Comparison of ENCODE assay signal across 16 mouse cellular contexts in genomic region chr13:56315201-56315600, GRCm38 (mm10). TPM values are rescaled to one million over a fixed set of nuclear protein-coding genes. Genes with fewer than 3 reads are reported as not detected.
A peak's percentile ranks its signal among the peaks of the same experiment; 100 is the strongest.
DNase-seq lines count a peak whose midpoint lies in the region; ATAC-seq and TF ChIP-seq lines count a peak whose summit lies in the region.
"Had no signal": no experiment of that assay in that cellular context is flagged by ENCODE, and none has a peak within 500 bp of the region (broad histone marks: within the 10 kb centered on the region; RNA-seq: fewer than 3 reads in every experiment).

No protein-coding gene starts in this region.

- no peak for TF ChIP-seq EP300 in heart, adult 2 months (IDR thresholded peaks at IDR 0.05; ENCODE audit: insufficient read depth, low read depth, low read length)

- peaks cover 4% of the 10 kb centered on the region; the same call in 1 of the 2 replicates for H3K4me1 ChIP-seq in heart, embryonic 11.5 days (ENCODE audit: control insufficient read depth, insufficient read depth, low read length)
- no peaks in the 10 kb centered on the region for H3K4me1 ChIP-seq in heart, adult 2 months (ENCODE audit: control insufficient read depth, insufficient read depth, low read length)
- H3K4me1 ChIP-seq in forebrain, embryonic 14.5 days (ENCODE audit: control insufficient read depth, insufficient read depth, low read length) = peaks cover 4% of the 10 kb centered on the region; the same call in 1 of the 2 replicates
- H3K4me1 ChIP-seq in midbrain, embryonic 11.5 days (ENCODE audit: control insufficient read depth, insufficient read depth, low read length) = peaks cover 12% of the 10 kb centered on the region

- no peak overlapping the region for H3K4me2 ChIP-seq in heart, embryonic 11.5 days
- H3K4me2 ChIP-seq in forebrain, embryonic 14.5 days (ENCODE audit: low read length) = no peak overlapping the region
- H3K4me2 ChIP-seq in midbrain, embryonic 11.5 days = no peak overlapping the region
- H3K4me2 ChIP-seq: liver, embryonic 11.5 days; neural tube, embryonic 12.5 days had no signal

- intact Hi-C loops in heart, adult 2 months (cut with DNase I) = no loop called here

- no peak for ATAC-seq in heart, embryonic 11.5 days (replicated peaks; ENCODE audit: insufficient number of reproducible peaks, low FRiP score, low TSS enrichment)
- ATAC-seq in forebrain, embryonic 14.5 days = no peak
- ATAC-seq in midbrain, embryonic 11.5 days (ENCODE audit: low FRiP score) = peak; percentile 77
- ATAC-seq: inflammation-experienced regulatory T-cells, adult 6 months had no signal

- H3K27me3 ChIP-seq in heart, embryonic 11.5 days (ENCODE audit: control insufficient read depth, insufficient read depth, low read length) = no peaks in the 10 kb centered on the region
- no peaks in the 10 kb centered on the region for H3K27me3 ChIP-seq in heart, adult 2 months (ENCODE audit: control insufficient read depth, insufficient read depth, low read length)
- no peaks in the 10 kb centered on the region for H3K27me3 ChIP-seq in forebrain, embryonic 14.5 days (replicated peaks; ENCODE audit: control insufficient read depth, insufficient read depth, low read length)
- no peaks in the 10 kb centered on the region for H3K27me3 ChIP-seq in midbrain, embryonic 11.5 days (ENCODE audit: control insufficient read depth, insufficient read depth, low read length)

- H3K9me3 ChIP-seq in heart, embryonic 11.5 days (replicated peaks; ENCODE audit: control insufficient read depth, low read length) = peaks cover 6% of the 10 kb centered on the region
- H3K9me3 ChIP-seq in forebrain, embryonic 14.5 days (replicated peaks; ENCODE audit: control insufficient read depth, low read length) = peaks cover 7% of the 10 kb centered on the region; the same call in 1 of the 2 replicates
- peaks cover 3% of the 10 kb centered on the region; the same call in 1 of the 2 replicates for H3K9me3 ChIP-seq in midbrain, embryonic 11.5 days (ENCODE audit: control insufficient read depth, low read length)
- H3K9me3 ChIP-seq: neural tube, embryonic 12.5 days had no signal

- DNase-seq in heart, adult 2 months = no peak
- peak; percentile 58 for DNase-seq in embryo, embryonic 10 days (ENCODE audit: low spot score)
- DNase-seq in forebrain, embryonic 14.5 days (ENCODE audit: low spot score) = peak; percentile 38
- DNase-seq in midbrain, embryonic 11.5 days (ENCODE audit: low spot score, missing footprints) = peak; percentile 90
- DNase-seq in adrenal gland, postnatal 25 days = no peak
- DNase-seq in adrenal gland, postnatal 36 days = no peak
- DNase-seq in adrenal gland, adult (ENCODE audit: inconsistent age in 2 of 2, low spot score in 1 of 2) = no peak
- DNase-seq: adrenal gland, adult 8-10 months; cerebellum, adult 11-12 months; heart, adult 18-20 months; lung, postnatal 4 days had no signal

- no peak for TF ChIP-seq CTCF in heart, adult 2 months (IDR thresholded peaks at IDR 0.05)

- WGBS in heart, embryonic 11.5 days (ENCODE audit: insufficient replicate concordance) = 44% methylated on average over 3 of the region's 3 CpGs
- WGBS in heart, adult 2 months = 54% methylated on average over 3 of the region's 3 CpGs
- 6% methylated on average over 3 of the region's 3 CpGs for WGBS in forebrain, embryonic 14.5 days
- 23% methylated on average over 3 of the region's 3 CpGs for WGBS in midbrain, embryonic 11.5 days

- H3K79me2 ChIP-seq in heart, adult 2 months (replicated peaks; ENCODE audit: control insufficient read depth, insufficient read depth, low read length) = no peaks in the 10 kb centered on the region

- no peaks in the 10 kb centered on the region for H3K36me3 ChIP-seq in heart, embryonic 11.5 days (ENCODE audit: control insufficient read depth, insufficient read depth, low read length)
- no peaks in the 10 kb centered on the region for H3K36me3 ChIP-seq in heart, adult 2 months (ENCODE audit: control insufficient read depth, insufficient read depth, low read length)
- no peaks in the 10 kb centered on the region for H3K36me3 ChIP-seq in forebrain, embryonic 14.5 days (ENCODE audit: control insufficient read depth, insufficient read depth, low read length)
- H3K36me3 ChIP-seq in midbrain, embryonic 11.5 days (ENCODE audit: control insufficient read depth, insufficient read depth, low read length) = no peaks in the 10 kb centered on the region
- H3K36me3 ChIP-seq: neural tube, embryonic 12.5 days had no signal

- no peak for TF ChIP-seq POLR2A in heart, adult 2 months (IDR thresholded peaks at IDR 0.05; ENCODE audit: insufficient read depth, low read depth, low read length)

- H3K4me3 ChIP-seq in heart, embryonic 11.5 days (ENCODE audit: low read depth, low read length) = no peak overlapping the region
- no peak overlapping the region for H3K4me3 ChIP-seq in heart, adult 2 months
- no peak overlapping the region for H3K4me3 ChIP-seq in forebrain, embryonic 14.5 days (ENCODE audit: low read depth, low read length)
- H3K4me3 ChIP-seq in midbrain, embryonic 11.5 days (ENCODE audit: low read depth, low read length) = no peak overlapping the region
- H3K4me3 ChIP-seq: erythroblast, embryonic 14.5 days; neural tube, embryonic 12.5 days had no signal

- H3K9ac ChIP-seq in heart, embryonic 11.5 days (ENCODE audit: low read depth, low read length) = 0 out of 2 replicates have a peak overlapping the region, but pooled peaks have one; percentile 39
- no peak overlapping the region for H3K9ac ChIP-seq in heart, adult 2 months (ENCODE audit: low read depth, low read length)
- no peak overlapping the region for H3K9ac ChIP-seq in forebrain, embryonic 14.5 days (ENCODE audit: low read length)
- no peak overlapping the region for H3K9ac ChIP-seq in midbrain, embryonic 11.5 days (ENCODE audit: low read length)
- H3K9ac ChIP-seq: neural tube, embryonic 12.5 days had no signal

- H3K27ac ChIP-seq in heart, embryonic 11.5 days (ENCODE audit: low read depth, low read length) = no peak overlapping the region
- H3K27ac ChIP-seq in heart, adult 2 months = no peak overlapping the region
- H3K27ac ChIP-seq in forebrain, embryonic 14.5 days (ENCODE audit: low read depth, low read length) = no peak overlapping the region
- no peak overlapping the region for H3K27ac ChIP-seq in midbrain, embryonic 11.5 days (ENCODE audit: low read depth, low read length)
- H3K27ac ChIP-seq: neural tube, embryonic 12.5 days had no signal

RNA-seq across cellular contexts. Expression of gene Cxcl14, which starts 18.9 kb away (rescaled TPM):
- 1.7 and 3.2 TPM in 2 replicates for polyA plus RNA-seq in heart, embryonic 11.5 days (2014; fragmentation: Nextera tagmentation; extraction: Ambion mirVana)
- total RNA-seq in heart, adult 2 months (2021) = 1 to 10 TPM; 5.5 to 6.2 TPM
- 15.7 and 22.1 TPM in 2 replicates for polyA plus RNA-seq in heart, adult 2 months (2012; rRNA removed)
- polyA plus RNA-seq in forebrain, embryonic 14.5 days (2014; fragmentation: Nextera tagmentation; extraction: Ambion mirVana) = 8.1 and 10.8 TPM in 2 replicates
- polyA plus RNA-seq in midbrain, embryonic 11.5 days (2014; fragmentation: Nextera tagmentation; extraction: Ambion mirVana) = 9.2 and 9.3 TPM in 2 replicates
- total RNA-seq in adrenal gland, postnatal 25 days (2021) = 29.4 and 36.9 TPM in 2 replicates
- 10 to 100 TPM; 34.9 to 36.1 TPM for total RNA-seq in adrenal gland, postnatal 36 days (2021)
- polyA plus RNA-seq: erythroblast, embryonic 14.5 days; inflammation-experienced regulatory T-cells, adult 6 months had no signal

Comparison
In these comparisons a context has a peak if more than half of its experiments do, and no peak if none do; other contexts are left out.
1. DNase-seq: peak in embryo, embryonic 10 days (single experiment), forebrain, embryonic 14.5 days (single experiment) and midbrain, embryonic 11.5 days (single experiment); none in heart, adult 2 months (0 of 2), adrenal gland, postnatal 25 days (single experiment), adrenal gland, postnatal 36 days (0 of 2) and adrenal gland, adult (0 of 2).